Comparison of ENCODE assay signal across 8 mouse cellular contexts in genomic region chr17:24527723-24528559, GRCm38 (mm10). TPM values are rescaled to one million over a fixed set of nuclear protein-coding genes. Genes with fewer than 3 reads are reported as not detected.
DNase-seq lines count a peak whose midpoint lies in the region; ATAC-seq and TF ChIP-seq lines count a peak whose summit lies in the region.

Traf7 (minus strand) TSS chr17:24527938.

- WGBS in hindbrain, embryonic 10.5 days, result under 1% methylated on average over 40 of the region's 40 CpGs
- WGBS in lung, postnatal 0 days, result under 1% methylated on average over 40 of the region's 40 CpGs

- no peak for TF ChIP-seq CTCF in lung, postnatal 0 days (IDR thresholded peaks at IDR 0.05)

- peak within 1 kb of the TSS; percentile 63 for H3K4me2 ChIP-seq in lung, postnatal 0 days (replicated peaks; ENCODE audit: low read depth, low read length)

- no peaks in the 10 kb centered on the region for H3K9me3 ChIP-seq in hindbrain, embryonic 10.5 days
- H3K9me3 ChIP-seq in lung, postnatal 0 days (ENCODE audit: low read length), result no peaks in the 10 kb centered on the region

- ATAC-seq in frontal cortex, adult (ENCODE audit: low TSS enrichment), result peak; percentile 89
- ATAC-seq in lung, postnatal 0 days, result peak; percentile 98

- peaks cover 58% of the 10 kb centered on the region for H3K4me1 ChIP-seq in hindbrain, embryonic 10.5 days (replicated peaks)
- peaks cover 15% of the 10 kb centered on the region; the same call in 1 of the 2 replicates for H3K4me1 ChIP-seq in lung, postnatal 0 days (ENCODE audit: insufficient read depth, low read depth, low read length)

- peak within 1 kb of the TSS; percentile 93 for H3K27ac ChIP-seq in hindbrain, embryonic 10.5 days
- peak within 1 kb of the TSS; percentile 65 for H3K27ac ChIP-seq in lung, postnatal 0 days (ENCODE audit: low read length)

- DNase-seq in MN1 (ENCODE audit: low spot score), result peak; percentile 100
- DNase-seq in cerebellum, adult 9-10 months, result peak; percentile 99
- peak; percentile 94 for DNase-seq in hindbrain, embryonic 10.5 days (ENCODE audit: low spot score)
- peak; percentile 99 for DNase-seq in layer of hippocampus, adult 9-11 months
- DNase-seq in lung, postnatal 0 days (ENCODE audit: low spot score), result peak; percentile 100
- peak; percentile 81 for DNase-seq in ovary, postnatal 14 days (ENCODE audit: low spot score)
- peak; percentile 91 for DNase-seq in thymus, postnatal 14 days

- H3K4me3 ChIP-seq in hindbrain, embryonic 10.5 days, result peak within 1 kb of the TSS; percentile 84
- H3K4me3 ChIP-seq in lung, postnatal 0 days (ENCODE audit: low read depth, low read length), result peak within 1 kb of the TSS; percentile 83

- TF ChIP-seq EP300 in lung, postnatal 0 days (IDR thresholded peaks at IDR 0.05), result peak; percentile 67; the same call in 1 of the 2 replicates

- peaks cover 52% of the 10 kb centered on the region for H3K36me3 ChIP-seq in hindbrain, embryonic 10.5 days
- no peaks in the 10 kb centered on the region for H3K36me3 ChIP-seq in lung, postnatal 0 days (ENCODE audit: insufficient read depth, low read length)

- H3K27me3 ChIP-seq in hindbrain, embryonic 10.5 days (ENCODE audit: insufficient read depth, poor library complexity, severe bottlenecking), result no peaks in the 10 kb centered on the region
- H3K27me3 ChIP-seq in lung, postnatal 0 days (replicated peaks; ENCODE audit: insufficient read depth, low read length), result no peaks in the 10 kb centered on the region

- H3K9ac ChIP-seq in lung, postnatal 0 days (replicated peaks; ENCODE audit: low read depth), result peak within 1 kb of the TSS; percentile 83

RNA-seq across cellular contexts. Expression of gene Traf7, which starts in this region (rescaled TPM):
- polyA plus RNA-seq in hindbrain, embryonic 10.5 days (2016; fragmentation: Nextera tagmentation; extraction: Ambion mirVana), result 93.6 and 96.4 TPM in 2 replicates
- polyA plus RNA-seq in lung, postnatal 0 days (2015; fragmentation: Nextera tagmentation; extraction: Ambion mirVana), result 65.3 and 66.8 TPM in 2 replicates

Comparison
In these comparisons a context has a peak if more than half of its experiments do, and no peak if none do; other contexts are left out.
1. Peak in every context shown above with its lines: DNase-seq, ATAC-seq, H3K4me3 ChIP-seq and H3K27ac ChIP-seq.